Mouse (Mus musculus) midbrain, embryonic 11.5 days (tissue): Measurements from ENCODE around the gene Sstr2. TPM values are rescaled to one million over a fixed set of nuclear protein-coding genes. Genes with fewer than 3 reads are reported as not detected.

Source experiments
- ATAC-seq: fragments of 200-750 bp; cut with Nextera tagmentation; 2 replicates; pipeline ENCODE4 v1.8.0; 2017; ENCODE audit warnings: moderate TSS enrichment, moderate library complexity; ENCODE audit not compliant: low FRiP score
- DNase-seq: peaks from one replicate; pipeline ENCODE4 v3.0.0; 2015; ENCODE audit warnings: low spot score; ENCODE audit errors: missing footprints
- H3K27ac ChIP-seq: fragments of 300-500 bp; sonication (generic); 2 replicates; pipeline ENCODE4 v1.5.1; 2014; ENCODE audit warnings: low read depth, low read length
- H3K27me3 ChIP-seq: fragments of 300-500 bp; sonication (generic); 2 replicates; pipeline ENCODE4 v1.6.1; 2014; ENCODE audit warnings: mild to moderate bottlenecking, low read length, moderate library complexity, mixed read lengths; ENCODE audit not compliant: control insufficient read depth, insufficient read depth
- H3K36me3 ChIP-seq: fragments of 300-500 bp; sonication (generic); 2 replicates; pipeline ENCODE4 v1.6.1; 2014; ENCODE audit warnings: mild to moderate bottlenecking, low read length, moderate library complexity, mixed read lengths; ENCODE audit not compliant: control insufficient read depth, insufficient read depth
- H3K4me1 ChIP-seq: fragments of 300-500 bp; sonication (generic); 2 replicates; pipeline ENCODE4 v1.6.1; 2014; ENCODE audit warnings: low read length; ENCODE audit not compliant: control insufficient read depth, insufficient read depth
- H3K4me2 ChIP-seq: fragments of 300-500 bp; sonication (generic); 2 replicates; pipeline ENCODE4 v1.6.1; 2014; ENCODE audit warnings: mild to moderate bottlenecking, moderate library complexity
- H3K4me3 ChIP-seq: fragments of 300-500 bp; sonication (generic); 2 replicates; pipeline ENCODE4 v1.5.1; 2014; ENCODE audit warnings: low read depth, low read length
- H3K9ac ChIP-seq: fragments of 300-500 bp; sonication (generic); 2 replicates; pipeline ENCODE4 v1.6.1; 2014; ENCODE audit warnings: low read length
- H3K9me3 ChIP-seq: fragments of 300-500 bp; sonication (generic); 2 replicates; pipeline ENCODE4 v1.6.1; 2016; ENCODE audit warnings: low read length; ENCODE audit not compliant: control insufficient read depth
- WGBS: fragments of 180-500 bp; shearing (Covaris S2); extraction: QIAGEN DNeasy Blood & Tissue Kit; methylation state at CpG from one replicate; pipeline ENCODE4 v1.1.7; 2014; 5-methylcytosine and 5-hydroxymethylcytosine counted together
- polyA plus RNA-seq: library from polyadenylated mRNA; unstranded; fragments of >200 nt; fragmentation: Nextera tagmentation; extraction: Ambion mirVana; gene quantifications from 2 replicates; pipeline ENCODE4 v1.2.1, GENCODE M21; 2014

The Sstr2 gene
- polyA plus RNA-seq, 1 experiment from 2014 or later, result 12.4 TPM

- no peak overlapping the region for H3K4me2 ChIP-seq
- WGBS, result 42% methylated on average over 14 of the region's 14 CpGs
Observed at GRCm38 (mm10) chr11:113617132-113617911, 1.8 kb upstream of the Sstr2 start.

GRCm38 (mm10) chr11:113618303-113618671 lies 855 bp upstream of the Sstr2 start:
- 22% methylated on average over 4 of the region's 4 CpGs for WGBS
- Histone ChIP-seq H3K9me3 (no peaks in the 10 kb centered on the region), H3K27me3 (peaks cover 38% of the 10 kb centered on the region), H3K4me2 (peak overlapping the region; percentile 89), H3K9ac (no peak overlapping the region), H3K36me3 (no peaks in the 10 kb centered on the region), H3K4me1 (peaks cover 18% of the 10 kb centered on the region), H3K27ac (no peak overlapping the region), H3K4me3 (peak overlapping the region; percentile 46; the same call in 1 of the 2 replicates)
- peak; percentile 85 for DNase-seq
- no peak for ATAC-seq

More at GRCm38 (mm10) chr11:113617132-113617911, 1.8 kb upstream of the Sstr2 start:
- no peak overlapping the region for H3K4me3 ChIP-seq
- DNase-seq, result peak; percentile 96
- no peaks in the 10 kb centered on the region for H3K36me3 ChIP-seq
- ATAC-seq, result no peak
- peaks cover 18% of the 10 kb centered on the region for H3K4me1 ChIP-seq
- no peaks in the 10 kb centered on the region for H3K9me3 ChIP-seq
- H3K9ac ChIP-seq, result no peak overlapping the region
- no peak overlapping the region for H3K27ac ChIP-seq
- H3K27me3 ChIP-seq, result peaks cover 38% of the 10 kb centered on the region

DNA sequence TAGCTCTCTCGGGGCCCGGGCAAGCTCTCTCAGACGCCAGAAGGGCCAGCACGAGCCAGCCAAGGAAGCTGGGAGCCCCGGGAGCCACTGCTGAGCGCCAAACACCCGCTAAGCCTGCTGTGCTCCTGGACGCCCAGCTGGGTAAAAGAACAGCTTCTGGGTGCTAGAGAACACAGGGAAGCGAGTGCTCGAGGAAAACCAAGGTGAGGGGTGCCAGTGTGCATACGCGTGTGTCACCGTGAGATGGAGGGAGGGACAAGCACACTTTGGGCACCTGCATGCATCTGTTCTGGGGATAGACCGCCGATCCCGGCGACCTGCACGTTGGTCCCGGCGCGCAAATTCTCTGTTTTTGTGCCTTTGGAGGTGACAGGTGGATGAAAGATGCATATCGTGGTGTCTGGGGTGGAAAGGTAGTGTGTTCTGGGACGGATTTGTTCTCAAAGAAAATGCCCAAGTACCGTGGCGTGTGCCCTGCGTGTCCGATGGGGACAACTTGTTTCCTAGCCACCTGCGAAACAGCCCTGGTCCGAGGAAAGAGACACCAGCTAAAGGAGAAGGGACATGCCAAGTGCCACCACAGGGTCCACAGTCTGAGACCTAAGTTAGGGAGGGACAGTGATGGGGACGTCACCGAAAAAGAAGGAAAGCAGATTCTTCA lies 408 bp downstream of the Sstr2 start:
- peaks cover 18% of the 10 kb centered on the region for H3K4me1 ChIP-seq
- peak overlapping the region; percentile 65 for H3K9ac ChIP-seq
- DNase-seq, result peak; percentile 92
- H3K4me3 ChIP-seq, result peak overlapping the region; percentile 46
- H3K9me3 ChIP-seq, result no peaks in the 10 kb centered on the region
- 2% methylated on average over 31 of the region's 31 CpGs for WGBS
- H3K4me2 ChIP-seq, result peak overlapping the region; percentile 89
- no peaks in the 10 kb centered on the region for H3K36me3 ChIP-seq
- H3K27me3 ChIP-seq, result peaks cover 38% of the 10 kb centered on the region
- H3K27ac ChIP-seq, result no peak overlapping the region
- ATAC-seq, result 0 out of 2 replicates have a peak, but pooled peaks have one; percentile 23

- H3K27ac ChIP-seq, result no peak overlapping the region
- H3K36me3 ChIP-seq, result 0 out of 2 replicates have a peak, but pooled peaks cover 2% of the 10 kb centered on the region
- no peak overlapping the region for H3K4me2 ChIP-seq
- no peaks in the 10 kb centered on the region for H3K9me3 ChIP-seq
- H3K4me3 ChIP-seq, result no peak overlapping the region
- H3K9ac ChIP-seq, result no peak overlapping the region
- no peak for ATAC-seq
- WGBS, result 49% methylated on average over 2 of the region's 2 CpGs
- H3K4me1 ChIP-seq, result peaks cover 18% of the 10 kb centered on the region
- no peak for DNase-seq
- H3K27me3 ChIP-seq, result peaks cover 38% of the 10 kb centered on the region
Observed at GRCm38 (mm10) chr11:113621001-113621400, 1.9 kb downstream of the Sstr2 start.

DNA sequence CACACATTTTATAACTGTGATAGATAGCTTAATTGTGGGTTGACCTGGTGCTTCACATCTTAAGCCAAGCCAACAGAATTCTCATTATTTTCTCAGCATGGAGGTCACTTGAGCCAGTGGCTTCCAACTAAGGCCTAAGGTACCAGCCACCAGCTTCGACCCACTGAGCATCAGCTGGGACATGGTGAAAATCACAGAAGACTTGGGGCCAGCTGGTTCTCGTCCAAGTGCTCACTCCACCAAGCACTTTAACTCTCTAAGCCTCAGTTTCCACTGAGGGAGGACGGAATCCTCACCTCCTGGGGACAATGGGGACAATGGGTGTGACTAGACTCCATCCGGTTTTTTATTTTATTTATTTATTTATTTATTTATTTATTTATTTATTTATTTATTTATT lies 2.9 kb downstream of the Sstr2 start:
- WGBS, result 89% methylated on average over 4 of the region's 4 CpGs
- ATAC-seq, result no peak
- Histone ChIP-seq H3K9me3 (no peaks in the 10 kb centered on the region), H3K27ac (no peak overlapping the region), H3K4me3 (no peak overlapping the region), H3K27me3 (peaks cover 38% of the 10 kb centered on the region), H3K4me1 (peaks cover 18% of the 10 kb centered on the region), H3K36me3 (0 out of 2 replicates have a peak, but pooled peaks cover 2% of the 10 kb centered on the region), H3K9ac (no peak overlapping the region), H3K4me2 (no peak overlapping the region)
- DNase-seq, result no peak

DNA sequence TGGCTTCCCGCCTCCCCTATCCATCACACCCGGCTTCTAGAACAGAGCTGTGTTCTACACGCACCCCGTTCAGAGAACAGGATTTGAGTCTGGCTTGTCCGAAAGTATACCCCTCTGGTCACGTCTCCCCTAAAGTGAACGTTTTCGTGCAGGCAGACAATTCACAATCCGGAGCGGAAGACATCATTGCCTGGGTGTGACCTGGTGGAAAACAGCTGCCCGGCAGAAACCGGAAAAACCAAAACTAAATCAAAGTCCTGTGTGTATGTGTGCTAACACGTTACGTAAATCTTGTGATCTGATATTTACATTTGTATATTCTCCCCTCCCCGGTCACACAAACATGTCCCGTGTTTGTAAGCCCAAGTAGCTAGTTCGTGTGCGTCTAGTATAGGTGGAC lies 6.3 kb downstream of the Sstr2 start:
- Histone ChIP-seq H3K9me3 (no peaks in the 10 kb centered on the region), H3K36me3 (0 out of 2 replicates have a peak, but pooled peaks cover 2% of the 10 kb centered on the region), H3K4me3 (no peak overlapping the region), H3K27me3 (peaks cover 13% of the 10 kb centered on the region), H3K9ac (no peak overlapping the region), H3K4me1 (no peaks in the 10 kb centered on the region), H3K4me2 (no peak overlapping the region), H3K27ac (no peak overlapping the region)
- no peak for ATAC-seq
- 96% methylated on average over 18 of the region's 18 CpGs for WGBS
- no peak for DNase-seq

DNA sequence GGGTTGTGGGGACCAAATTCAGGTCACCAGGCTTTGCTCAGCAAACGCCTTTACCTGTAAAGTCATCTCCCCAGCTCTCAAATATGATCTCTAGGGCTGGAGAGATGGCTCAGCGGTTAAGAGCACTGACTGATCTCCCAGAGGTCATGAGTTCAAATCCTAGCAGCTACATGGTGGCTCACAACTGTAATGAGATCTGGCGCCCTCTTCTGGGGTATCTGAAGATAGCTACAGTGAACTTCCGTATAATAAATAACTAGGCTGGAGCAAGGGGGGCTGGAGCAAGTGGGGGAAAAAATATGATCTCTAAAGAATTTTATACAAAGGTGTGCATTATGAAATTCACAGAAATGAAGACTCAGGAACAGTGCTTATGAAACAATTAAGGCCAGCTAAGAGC lies 8.6 kb downstream of the Sstr2 start:
- no peak for ATAC-seq
- H3K4me1 ChIP-seq, result no peaks in the 10 kb centered on the region
- WGBS, result 53% methylated on average over 4 of the region's 4 CpGs
- H3K9me3 ChIP-seq, result no peaks in the 10 kb centered on the region
- no peak overlapping the region for H3K27ac ChIP-seq
- no peak overlapping the region for H3K9ac ChIP-seq
- no peak overlapping the region for H3K4me2 ChIP-seq
- 0 out of 2 replicates have a peak, but pooled peaks cover 2% of the 10 kb centered on the region for H3K36me3 ChIP-seq
- H3K4me3 ChIP-seq, result no peak overlapping the region
- H3K27me3 ChIP-seq, result no peaks in the 10 kb centered on the region
- DNase-seq, result peak; percentile 82

- Histone ChIP-seq H3K9me3 (no peaks in the 10 kb centered on the region), H3K4me2 (no peak overlapping the region), H3K9ac (no peak overlapping the region), H3K4me1 (no peaks in the 10 kb centered on the region), H3K27me3 (no peaks in the 10 kb centered on the region), H3K4me3 (no peak overlapping the region), H3K36me3 (no peaks in the 10 kb centered on the region), H3K27ac (no peak overlapping the region)
- no peak for DNase-seq
- ATAC-seq, result no peak
- 62% methylated on average over 7 of the region's 7 CpGs for WGBS
Observed at GRCm38 (mm10) chr11:113630642-113631041, 11.5 kb downstream of the Sstr2 start.

GRCm38 (mm10) chr11:113631302-113631701 lies 12.2 kb downstream of the Sstr2 start:
- Histone ChIP-seq H3K27me3 (no peaks in the 10 kb centered on the region), H3K9ac (no peak overlapping the region), H3K36me3 (no peaks in the 10 kb centered on the region), H3K4me2 (no peak overlapping the region), H3K4me1 (no peaks in the 10 kb centered on the region), H3K27ac (no peak overlapping the region), H3K9me3 (no peaks in the 10 kb centered on the region), H3K4me3 (no peak overlapping the region)
- ATAC-seq (no peak), DNase-seq (no peak)
- WGBS, result 89% methylated on average over 8 of the region's 8 CpGs
